10 mouse cellular contexts compared by ENCODE assay signal in genomic region chr12:7636417-7637175, GRCm38 (mm10).
DNase-seq lines count a peak whose midpoint lies in the region; ATAC-seq and TF ChIP-seq lines count a peak whose summit lies in the region.
"Had no signal": no experiment of that assay in that cellular context is flagged by ENCODE, and none has a peak within 500 bp of the region (broad histone marks: within the 10 kb centered on the region; RNA-seq: fewer than 3 reads in every experiment).

No protein-coding gene starts in this region.

- ATAC-seq in limb, embryonic 14.5 days (ENCODE audit: low FRiP score, low read depth): no peak
- ATAC-seq in activated CD4-positive, CD25-positive, alpha-beta regulatory T cell, adult 4 months: no peak

- TF ChIP-seq CTCF in layer of hippocampus, adult 2 months (conservative IDR thresholded peaks at IDR 0.05): no peak

- WGBS in limb, embryonic 14.5 days: 57% methylated on average over 4 of the region's 4 CpGs

- H3K4me3 ChIP-seq in limb, embryonic 14.5 days (replicated peaks; ENCODE audit: low read length): no peak overlapping the region
- no peak overlapping the region for H3K4me3 ChIP-seq in layer of hippocampus, adult 2 months
- H3K4me3 ChIP-seq: hindbrain, embryonic 12.5 days; left cerebral cortex, adult 2 months had no signal

- H3K27me3 ChIP-seq in limb, embryonic 14.5 days (ENCODE audit: control insufficient read depth, insufficient read depth, low read length): no peaks in the 10 kb centered on the region
- H3K27me3 ChIP-seq: hindbrain, embryonic 12.5 days had no signal

- no peaks in the 10 kb centered on the region; the same call in 1 of the 2 replicates for H3K4me1 ChIP-seq in limb, embryonic 14.5 days (ENCODE audit: control insufficient read depth, insufficient read depth, low read length)
- H3K4me1 ChIP-seq: hindbrain, embryonic 12.5 days had no signal

- no peak overlapping the region for H3K9ac ChIP-seq in limb, embryonic 14.5 days (ENCODE audit: low read depth, low read length, severe bottlenecking)
- H3K9ac ChIP-seq: hindbrain, embryonic 12.5 days had no signal

- no peaks in the 10 kb centered on the region for H3K36me3 ChIP-seq in limb, embryonic 14.5 days (ENCODE audit: control insufficient read depth, insufficient read depth, low read length)
- H3K36me3 ChIP-seq: hindbrain, embryonic 12.5 days had no signal

- DNase-seq in adrenal gland, adult 2 months: peak; percentile 12
- DNase-seq in adrenal gland, postnatal 25 days: no peak
- DNase-seq in testis, postnatal 14 days (ENCODE audit: low spot score): peak; percentile 5
- no peak for DNase-seq in testis, postnatal 10 days (ENCODE audit: low spot score)
- DNase-seq in limb, embryonic 14.5 days (ENCODE audit: low spot score): peak; percentile 82
- DNase-seq in layer of hippocampus, adult 2 months (ENCODE audit: low spot score in 2 of 2): no peak
- DNase-seq in right cerebral cortex, postnatal 10 days (ENCODE audit: low spot score in 2 of 2): no peak

- H3K4me2 ChIP-seq in limb, embryonic 14.5 days (replicated peaks; ENCODE audit: low read depth, low read length, severe bottlenecking): no peak overlapping the region
- H3K4me2 ChIP-seq: hindbrain, embryonic 12.5 days had no signal

- H3K9me3 ChIP-seq in limb, embryonic 14.5 days (ENCODE audit: control insufficient read depth, low read length): no peaks in the 10 kb centered on the region
- H3K9me3 ChIP-seq: hindbrain, embryonic 12.5 days had no signal

- H3K27ac ChIP-seq in limb, embryonic 14.5 days (replicated peaks; ENCODE audit: low read depth, low read length): no peak overlapping the region
- no peak overlapping the region for H3K27ac ChIP-seq in layer of hippocampus, adult 2 months
- H3K27ac ChIP-seq: hindbrain, embryonic 12.5 days; left cerebral cortex, adult 2 months had no signal

- no peak for TF ChIP-seq POLR2A in limb, embryonic 14.5 days (IDR thresholded peaks at IDR 0.05; ENCODE audit: borderline replicate concordance, extremely low read depth, insufficient read depth, insufficient read length)

Comparison
In these comparisons a context has a peak if more than half of its experiments do, and no peak if none do; other contexts are left out.
1. DNase-seq: peak in adrenal gland, adult 2 months (single experiment), testis, postnatal 14 days (single experiment) and limb, embryonic 14.5 days (single experiment); none in adrenal gland, postnatal 25 days (single experiment), testis, postnatal 10 days (single experiment), layer of hippocampus, adult 2 months (0 of 2) and right cerebral cortex, postnatal 10 days (0 of 2).